17 mouse cellular contexts compared by ENCODE assay signal in genomic region chr11:88435543-88435942, GRCm38 (mm10).
DNase-seq lines count a peak whose midpoint lies in the region; ATAC-seq and TF ChIP-seq lines count a peak whose summit lies in the region.
"Had no signal": no experiment of that assay in that cellular context is flagged by ENCODE, and none has a peak within 500 bp of the region (broad histone marks: within the 10 kb centered on the region; RNA-seq: fewer than 3 reads in every experiment).

No protein-coding gene starts in this region.

- 83% methylated on average over 6 of the region's 6 CpGs for WGBS in heart, embryonic 13.5 days
- WGBS in hindbrain, postnatal 0 days = 51% methylated on average over 6 of the region's 6 CpGs

- 0 out of 2 replicates have a peak overlapping the region, but pooled peaks have one; percentile 1 for H3K27ac ChIP-seq in heart, embryonic 13.5 days (replicated peaks)
- peak overlapping the region; percentile 62; the same call in 1 of the 2 replicates for H3K27ac ChIP-seq in hindbrain, postnatal 0 days
- H3K27ac ChIP-seq: liver, embryonic 14.5 days had no signal

- peak; percentile 53 to 59 for DNase-seq in cerebellum, postnatal 10 days
- no peak for DNase-seq in cerebellum, adult 11-12 months
- DNase-seq in heart, adult 11 months = no peak
- peak; percentile 90 for DNase-seq in Muller cell, postnatal 12 days (ENCODE audit: inconsistent ontology term)
- DNase-seq in hindbrain, postnatal 0 days (ENCODE audit: low spot score) = peak; percentile 69
- DNase-seq in adrenal gland, postnatal 10 days = no peak
- DNase-seq in retina, embryonic 14.5 days (ENCODE audit: low spot score) = no peak
- DNase-seq: gastrocnemius, postnatal 25 days; kidney, adult 9 months; layer of hippocampus, postnatal 36 days; lung, postnatal 14 days; right cerebral cortex, adult 18-20 months; thymus, postnatal 25 days had no signal

- no peak for ATAC-seq in heart, embryonic 13.5 days (ENCODE audit: extremely low read depth, insufficient number of reproducible peaks, low FRiP score, low TSS enrichment)
- peak; percentile 68 for ATAC-seq in hindbrain, postnatal 0 days
- ATAC-seq: activated CD4-positive, CD25-positive, alpha-beta regulatory T cell, adult 4 months had no signal

- no peaks in the 10 kb centered on the region for H3K9me3 ChIP-seq in heart, embryonic 13.5 days
- H3K9me3 ChIP-seq in hindbrain, postnatal 0 days (ENCODE audit: low read length) = no peaks in the 10 kb centered on the region
- H3K9me3 ChIP-seq: heart, embryonic 12.5 days had no signal

- peaks cover 59% of the 10 kb centered on the region for H3K4me1 ChIP-seq in heart, embryonic 13.5 days
- peaks cover 34% of the 10 kb centered on the region for H3K4me1 ChIP-seq in hindbrain, postnatal 0 days (ENCODE audit: insufficient read depth, low read length)

- no peaks in the 10 kb centered on the region for H3K36me3 ChIP-seq in heart, embryonic 13.5 days
- no peaks in the 10 kb centered on the region for H3K36me3 ChIP-seq in hindbrain, postnatal 0 days (ENCODE audit: insufficient read depth, low read length)
- H3K36me3 ChIP-seq: heart, embryonic 12.5 days had no signal

- H3K9ac ChIP-seq in heart, embryonic 13.5 days = no peak overlapping the region
- H3K9ac ChIP-seq in hindbrain, postnatal 0 days (replicated peaks; ENCODE audit: low read length) = no peak overlapping the region
- H3K9ac ChIP-seq: heart, embryonic 12.5 days; liver, embryonic 14.5 days had no signal

- H3K4me3 ChIP-seq in heart, embryonic 13.5 days = no peak overlapping the region
- H3K4me3 ChIP-seq in hindbrain, postnatal 0 days (ENCODE audit: low read length) = no peak overlapping the region
- H3K4me3 ChIP-seq: heart, embryonic 12.5 days had no signal

- no peaks in the 10 kb centered on the region for H3K27me3 ChIP-seq in heart, embryonic 13.5 days (replicated peaks)
- no peaks in the 10 kb centered on the region for H3K27me3 ChIP-seq in hindbrain, postnatal 0 days (ENCODE audit: insufficient read depth, low read length)
- H3K27me3 ChIP-seq: heart, embryonic 12.5 days had no signal

- TF ChIP-seq CTCF in hindbrain, postnatal 0 days (IDR thresholded peaks at IDR 0.05; ENCODE audit: low read depth) = no peak

- H3K4me2 ChIP-seq in heart, embryonic 13.5 days = no peak overlapping the region
- no peak overlapping the region for H3K4me2 ChIP-seq in hindbrain, postnatal 0 days (ENCODE audit: low read depth, low read length)
- H3K4me2 ChIP-seq: heart, embryonic 12.5 days had no signal

Comparison
In these comparisons a context has a peak if more than half of its experiments do, and no peak if none do; other contexts are left out.
1. DNase-seq: peak in cerebellum, postnatal 10 days (2 of 2), Muller cell, postnatal 12 days (single experiment) and hindbrain, postnatal 0 days (single experiment); none in cerebellum, adult 11-12 months (single experiment), heart, adult 11 months (single experiment), adrenal gland, postnatal 10 days (single experiment) and retina, embryonic 14.5 days (single experiment).